In the genomic region with DNA sequence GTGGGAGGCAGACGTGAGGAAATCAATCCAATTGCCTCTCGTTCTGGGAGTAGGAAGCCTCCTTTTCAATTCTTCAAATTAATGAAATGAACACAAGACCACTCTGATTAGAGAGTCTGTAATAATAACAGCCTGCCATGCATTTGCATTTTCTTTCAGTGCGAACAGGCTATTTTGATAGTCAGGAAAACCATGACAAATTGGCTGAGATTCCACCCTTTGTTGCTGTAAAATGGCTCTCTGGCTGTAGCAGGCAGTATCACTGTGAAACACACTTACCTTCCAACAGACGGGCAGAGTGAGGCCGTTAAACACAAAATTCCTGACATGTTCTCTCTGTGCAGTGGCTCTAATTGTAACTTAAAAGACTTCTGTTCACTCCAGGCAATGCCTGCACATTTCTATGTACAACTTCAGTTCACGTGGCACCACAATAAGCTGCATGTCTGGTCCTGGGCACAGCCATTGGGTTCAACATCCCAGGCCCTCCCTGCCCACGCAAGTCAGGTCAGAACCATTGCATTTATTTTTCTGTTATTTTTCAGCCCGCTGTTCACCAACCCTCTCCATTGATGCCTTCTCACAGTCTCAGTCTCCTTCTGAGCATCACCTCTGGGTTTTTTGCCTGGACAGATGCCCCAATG, we compare ENCODE assay signal across 13 mouse cellular contexts.
A peak's percentile ranks its signal among the peaks of the same experiment; 100 is the strongest.
DNase-seq lines count a peak whose midpoint lies in the region; ATAC-seq and TF ChIP-seq lines count a peak whose summit lies in the region.
"Had no signal": no experiment of that assay in that cellular context is flagged by ENCODE, and none has a peak within 500 bp of the region (broad histone marks: within the 10 kb centered on the region; RNA-seq: fewer than 3 reads in every experiment).

No protein-coding gene starts in this region.

- no peak overlapping the region for H3K4me3 ChIP-seq in hindbrain, embryonic 12.5 days
- H3K4me3 ChIP-seq in midbrain, embryonic 11.5 days (ENCODE audit: low read depth, low read length): no peak overlapping the region
- H3K4me3 ChIP-seq: embryonic facial prominence, embryonic 15.5 days; heart, embryonic 15.5 days; kidney, embryonic 15.5 days; liver, embryonic 15.5 days had no signal

- H3K4me2 ChIP-seq in hindbrain, embryonic 12.5 days (replicated peaks): no peak overlapping the region
- H3K4me2 ChIP-seq in midbrain, embryonic 11.5 days: no peak overlapping the region
- H3K4me2 ChIP-seq: embryonic facial prominence, embryonic 15.5 days; heart, embryonic 15.5 days; kidney, embryonic 15.5 days; liver, embryonic 15.5 days had no signal

- peaks cover 13% of the 10 kb centered on the region for H3K4me1 ChIP-seq in hindbrain, embryonic 12.5 days
- peaks cover 5% of the 10 kb centered on the region; the same call in 1 of the 2 replicates for H3K4me1 ChIP-seq in midbrain, embryonic 11.5 days (ENCODE audit: control insufficient read depth, insufficient read depth, low read length)
- H3K4me1 ChIP-seq: embryonic facial prominence, embryonic 15.5 days; heart, embryonic 15.5 days; kidney, embryonic 15.5 days; liver, embryonic 15.5 days had no signal

- TF ChIP-seq POLR2A in brain, embryonic 14.5 days (IDR thresholded peaks at IDR 0.05; ENCODE audit: borderline replicate concordance, extremely low read depth, insufficient read depth, insufficient read length, poor library complexity, severe bottlenecking): no peak

- H3K27ac ChIP-seq in hindbrain, embryonic 12.5 days: peak overlapping the region; percentile 3; the same call in 1 of the 2 replicates
- peak overlapping the region; percentile 36; the same call in 1 of the 2 replicates for H3K27ac ChIP-seq in midbrain, embryonic 11.5 days (ENCODE audit: low read depth, low read length)
- H3K27ac ChIP-seq: embryonic facial prominence, embryonic 15.5 days; heart, embryonic 15.5 days; kidney, embryonic 15.5 days; liver, embryonic 15.5 days had no signal

- no peaks in the 10 kb centered on the region for H3K27me3 ChIP-seq in hindbrain, embryonic 12.5 days
- no peaks in the 10 kb centered on the region for H3K27me3 ChIP-seq in midbrain, embryonic 11.5 days (ENCODE audit: control insufficient read depth, insufficient read depth, low read length)
- H3K27me3 ChIP-seq: embryonic facial prominence, embryonic 15.5 days; heart, embryonic 15.5 days; kidney, embryonic 15.5 days; liver, embryonic 15.5 days had no signal

- H3K9me3 ChIP-seq in hindbrain, embryonic 12.5 days (replicated peaks): no peaks in the 10 kb centered on the region
- H3K9me3 ChIP-seq in midbrain, embryonic 11.5 days (ENCODE audit: control insufficient read depth, low read length): no peaks in the 10 kb centered on the region
- H3K9me3 ChIP-seq: embryonic facial prominence, embryonic 15.5 days; heart, embryonic 15.5 days; kidney, embryonic 15.5 days; liver, embryonic 15.5 days had no signal

- peak; percentile 25 for DNase-seq in brain, adult 2 months (ENCODE audit: low read depth, low spot score)
- peak; percentile 91 for DNase-seq in brain, embryonic 14.5 days (ENCODE audit: low read depth)
- no peak for DNase-seq in midbrain, embryonic 11.5 days (ENCODE audit: low spot score, missing footprints)
- DNase-seq in cerebellum, adult 9-11 months: no peak
- DNase-seq in cerebellum, adult 8-10 months: no peak
- DNase-seq: cerebellum, postnatal 36 days; lung, postnatal 14 days had no signal

- peak; percentile 76 for ATAC-seq in hindbrain, embryonic 12.5 days (ENCODE audit: low FRiP score)
- peak; percentile 62; the same call in 1 of the 2 replicates for ATAC-seq in midbrain, embryonic 11.5 days (ENCODE audit: low FRiP score)
- ATAC-seq in erythroblast, adult 5-6 weeks (replicated peaks; ENCODE audit: low FRiP score, poor library complexity, severe bottlenecking): no peak

- H3K36me3 ChIP-seq in hindbrain, embryonic 12.5 days: no peaks in the 10 kb centered on the region
- H3K36me3 ChIP-seq in midbrain, embryonic 11.5 days (ENCODE audit: control insufficient read depth, insufficient read depth, low read length): no peaks in the 10 kb centered on the region
- H3K36me3 ChIP-seq: embryonic facial prominence, embryonic 15.5 days; heart, embryonic 15.5 days; kidney, embryonic 15.5 days; liver, embryonic 15.5 days had no signal

- no peak overlapping the region for H3K9ac ChIP-seq in hindbrain, embryonic 12.5 days
- no peak overlapping the region for H3K9ac ChIP-seq in midbrain, embryonic 11.5 days (ENCODE audit: low read length)
- H3K9ac ChIP-seq: embryonic facial prominence, embryonic 15.5 days; heart, embryonic 15.5 days; kidney, embryonic 15.5 days; liver, embryonic 15.5 days had no signal

- WGBS in hindbrain, embryonic 12.5 days: 46% methylated on average over 8 of the region's 8 CpGs
- 50% methylated on average over 8 of the region's 8 CpGs for WGBS in midbrain, embryonic 11.5 days

- TF ChIP-seq CTCF in brain, embryonic 14.5 days (IDR thresholded peaks at IDR 0.05; ENCODE audit: borderline replicate concordance, extremely low read depth, insufficient read depth, insufficient read length): no peak

Comparison
In these comparisons a context has a peak if more than half of its experiments do, and no peak if none do; other contexts are left out.
1. DNase-seq: peak in brain, adult 2 months (single experiment) and brain, embryonic 14.5 days (single experiment); none in midbrain, embryonic 11.5 days (single experiment), cerebellum, adult 9-11 months (single experiment) and cerebellum, adult 8-10 months (single experiment).